Mouse (Mus musculus) lung, embryonic 15.5 days (tissue): Measurements from ENCODE around the gene Ffar3. TPM values are rescaled to one million over a fixed set of nuclear protein-coding genes. Genes with fewer than 3 reads are reported as not detected.

ENCODE experiments used
- ATAC-seq: fragments of 200-750 bp; cut with Nextera tagmentation; 2 replicates; pipeline ENCODE4 v1.8.0; 2017; ENCODE audit warnings: moderate number of reproducible peaks, borderline replicate concordance; ENCODE audit not compliant: low FRiP score, low TSS enrichment; ENCODE audit errors: extremely low read depth
- H3K27ac ChIP-seq: fragments of 300-500 bp; sonication (generic); 2 replicates; pipeline ENCODE4 v1.5.1; 2015; ENCODE audit warnings: moderate library complexity, mild to moderate bottlenecking, inconsistent platforms
- H3K27me3 ChIP-seq: fragments of 300-500 bp; sonication (generic); 2 replicates; pipeline ENCODE4 v1.6.1; 2015; ENCODE audit warnings: inconsistent platforms
- H3K36me3 ChIP-seq: fragments of 300-500 bp; sonication (generic); 2 replicates; pipeline ENCODE4 v1.6.1; 2015; ENCODE audit warnings: inconsistent platforms
- H3K4me1 ChIP-seq: fragments of 300-500 bp; sonication (generic); 2 replicates; pipeline ENCODE4 v1.6.1; 2015; ENCODE audit warnings: inconsistent platforms
- H3K4me2 ChIP-seq: fragments of 300-500 bp; sonication (generic); 2 replicates; pipeline ENCODE4 v1.6.1; 2015; ENCODE audit warnings: inconsistent platforms, mild to moderate bottlenecking, moderate library complexity
- H3K4me3 ChIP-seq: fragments of 300-500 bp; sonication (generic); 2 replicates; pipeline ENCODE4 v1.5.1; 2015; ENCODE audit warnings: mild to moderate bottlenecking, inconsistent platforms
- H3K9ac ChIP-seq: fragments of 300-500 bp; sonication (generic); 2 replicates; pipeline ENCODE4 v1.6.1; 2015; ENCODE audit warnings: inconsistent platforms
- H3K9me3 ChIP-seq: fragments of 300-500 bp; sonication (generic); 2 replicates; pipeline ENCODE4 v1.6.1; 2016; ENCODE audit warnings: inconsistent platforms
- WGBS: fragments of 180-500 bp; shearing (Covaris S2); methylation state at CpG from one replicate; pipeline ENCODE4 v1.1.7; 2015; 5-methylcytosine and 5-hydroxymethylcytosine counted together
- polyA plus RNA-seq: library from polyadenylated mRNA; unstranded; fragments of >200 nt; fragmentation: Nextera tagmentation; extraction: Ambion mirVana; gene quantifications from 2 replicates; pipeline ENCODE4 v1.2.1, GENCODE M21; 2015

Ffar3 gene
- polyA plus RNA-seq, 1 experiment from 2014 or later, result not detected

- no peak for ATAC-seq
- no peak overlapping the region for H3K9ac ChIP-seq
- 70% methylated on average over 6 of the region's 6 CpGs for WGBS
Observed at GRCm38 (mm10) chr7:30878950-30879349, 23.0 kb upstream of the Ffar3 start.

GRCm38 (mm10) chr7:30873083-30873482 lies 17.1 kb upstream of the Ffar3 start:
- Histone ChIP-seq H3K27me3 (no peaks in the 10 kb centered on the region), H3K4me2 (peak overlapping the region; percentile 37), H3K36me3 (no peaks in the 10 kb centered on the region), H3K4me1 (no peaks in the 10 kb centered on the region), H3K9me3 (no peaks in the 10 kb centered on the region), H3K27ac (no peak overlapping the region), H3K9ac (no peak overlapping the region), H3K4me3 (no peak overlapping the region)
- WGBS, result 18% methylated on average over 15 of the region's 15 CpGs
- no peak for ATAC-seq

More at GRCm38 (mm10) chr7:30878950-30879349, 23.0 kb upstream of the Ffar3 start:
- Histone ChIP-seq H3K36me3 (no peaks in the 10 kb centered on the region), H3K27me3 (no peaks in the 10 kb centered on the region), H3K4me2 (no peak overlapping the region), H3K4me1 (no peaks in the 10 kb centered on the region), H3K4me3 (no peak overlapping the region), H3K27ac (no peak overlapping the region), H3K9me3 (no peaks in the 10 kb centered on the region)

GRCm38 (mm10) chr7:30863386-30863785 lies 7.4 kb upstream of the Ffar3 start:
- Histone ChIP-seq H3K27ac (no peak overlapping the region), H3K36me3 (no peaks in the 10 kb centered on the region), H3K27me3 (no peaks in the 10 kb centered on the region), H3K9ac (no peak overlapping the region), H3K4me3 (no peak overlapping the region), H3K4me2 (no peak overlapping the region), H3K4me1 (no peaks in the 10 kb centered on the region), H3K9me3 (no peaks in the 10 kb centered on the region)
- 51% methylated on average over 8 of the region's 8 CpGs for WGBS
- ATAC-seq, result no peak

GRCm38 (mm10) chr7:30861464-30861863 lies 5.5 kb upstream of the Ffar3 start, which contains the start of gene Ffar1:
Gene Ffar1, minus strand, starts transcription at chr7:30861564.
- Histone ChIP-seq H3K9ac (no peak within 1 kb of the TSS), H3K27me3 (no peaks in the 10 kb centered on the region), H3K9me3 (no peaks in the 10 kb centered on the region), H3K4me3 (no peak within 1 kb of the TSS), H3K27ac (no peak within 1 kb of the TSS), H3K4me2 (no peak within 1 kb of the TSS), H3K4me1 (no peaks in the 10 kb centered on the region), H3K36me3 (no peaks in the 10 kb centered on the region)
- no peak for ATAC-seq
- WGBS, result 82% methylated on average over 12 of the region's 12 CpGs

GRCm38 (mm10) chr7:30859635-30860402 lies 3.8 kb upstream of the Ffar3 start:
- WGBS, result 9% methylated on average over 15 of the region's 16 CpGs
- ATAC-seq, result no peak
- Histone ChIP-seq H3K27ac (no peak overlapping the region), H3K36me3 (no peaks in the 10 kb centered on the region), H3K9ac (no peak overlapping the region), H3K4me2 (peak overlapping the region; percentile 42), H3K4me1 (no peaks in the 10 kb centered on the region), H3K4me3 (peak overlapping the region; percentile 6; the same call in 1 of the 2 replicates), H3K9me3 (no peaks in the 10 kb centered on the region), H3K27me3 (no peaks in the 10 kb centered on the region)

GRCm38 (mm10) chr7:30859290-30859634 lies 3.3 kb upstream of the Ffar3 start:
- Histone ChIP-seq H3K27me3 (no peaks in the 10 kb centered on the region), H3K4me2 (no peak overlapping the region), H3K9me3 (no peaks in the 10 kb centered on the region), H3K9ac (no peak overlapping the region), H3K4me3 (no peak overlapping the region), H3K4me1 (no peaks in the 10 kb centered on the region), H3K27ac (no peak overlapping the region), H3K36me3 (no peaks in the 10 kb centered on the region)
- no peak for ATAC-seq

- Histone ChIP-seq H3K4me2 (no peak overlapping the region), H3K36me3 (no peaks in the 10 kb centered on the region), H3K4me1 (no peaks in the 10 kb centered on the region), H3K27me3 (no peaks in the 10 kb centered on the region), H3K9ac (no peak overlapping the region), H3K4me3 (no peak overlapping the region), H3K27ac (no peak overlapping the region), H3K9me3 (no peaks in the 10 kb centered on the region)
- ATAC-seq, result no peak
- WGBS, result 65% methylated on average over 1 of the region's 1 CpGs
Observed at GRCm38 (mm10) chr7:30857746-30858145, 1.8 kb upstream of the Ffar3 start.

- Histone ChIP-seq H3K4me1 (no peaks in the 10 kb centered on the region), H3K9ac (no peak overlapping the region), H3K27me3 (no peaks in the 10 kb centered on the region), H3K4me2 (no peak overlapping the region), H3K36me3 (no peaks in the 10 kb centered on the region), H3K27ac (no peak overlapping the region), H3K4me3 (no peak overlapping the region), H3K9me3 (no peaks in the 10 kb centered on the region)
- no peak for ATAC-seq
- 81% methylated on average over 1 of the region's 1 CpGs for WGBS
Observed at GRCm38 (mm10) chr7:30851421-30851820, 4.6 kb downstream of the Ffar3 start.

GRCm38 (mm10) chr7:30847934-30848333 lies 8.0 kb downstream of the Ffar3 start:
- Histone ChIP-seq H3K36me3 (no peaks in the 10 kb centered on the region), H3K4me1 (no peaks in the 10 kb centered on the region), H3K4me2 (no peak overlapping the region), H3K9me3 (no peaks in the 10 kb centered on the region), H3K4me3 (no peak overlapping the region), H3K9ac (no peak overlapping the region), H3K27me3 (no peaks in the 10 kb centered on the region), H3K27ac (no peak overlapping the region)
- WGBS, result 75% methylated on average over 6 of the region's 6 CpGs
- ATAC-seq, result no peak

GRCm38 (mm10) chr7:30847386-30847785 lies 8.6 kb downstream of the Ffar3 start:
- no peak for ATAC-seq

GRCm38 (mm10) chr7:30846505-30847053 lies 9.4 kb downstream of the Ffar3 start:
- no peaks in the 10 kb centered on the region for H3K27me3 ChIP-seq
- ATAC-seq, result no peak

More at GRCm38 (mm10) chr7:30847386-30847785, 8.6 kb downstream of the Ffar3 start:
- Histone ChIP-seq H3K36me3 (no peaks in the 10 kb centered on the region), H3K27me3 (no peaks in the 10 kb centered on the region), H3K9me3 (no peaks in the 10 kb centered on the region), H3K4me2 (no peak overlapping the region), H3K4me1 (no peaks in the 10 kb centered on the region), H3K9ac (no peak overlapping the region), H3K4me3 (no peak overlapping the region), H3K27ac (no peak overlapping the region)
- 53% methylated on average over 5 of the region's 5 CpGs for WGBS

GRCm38 (mm10) chr7:30844676-30845297 lies 11.2 kb downstream of the Ffar3 start:
- Histone ChIP-seq H3K36me3 (no peaks in the 10 kb centered on the region), H3K27ac (no peak overlapping the region), H3K9ac (no peak overlapping the region), H3K27me3 (no peaks in the 10 kb centered on the region), H3K9me3 (no peaks in the 10 kb centered on the region), H3K4me3 (no peak overlapping the region), H3K4me1 (no peaks in the 10 kb centered on the region), H3K4me2 (no peak overlapping the region)
- 25% methylated on average over 7 of the region's 7 CpGs for WGBS
- no peak for ATAC-seq

More at GRCm38 (mm10) chr7:30846505-30847053, 9.4 kb downstream of the Ffar3 start:
- Histone ChIP-seq H3K9ac (no peak overlapping the region), H3K27ac (no peak overlapping the region), H3K4me3 (no peak overlapping the region), H3K4me1 (no peaks in the 10 kb centered on the region), H3K36me3 (no peaks in the 10 kb centered on the region), H3K4me2 (no peak overlapping the region), H3K9me3 (no peaks in the 10 kb centered on the region)
- WGBS, result 57% methylated on average over 2 of the region's 2 CpGs
